ENCODE assay signal across 8 mouse cellular contexts in genomic region chr2:180657394-180658013, GRCm38 (mm10). TPM values are rescaled to one million over a fixed set of nuclear protein-coding genes. Genes with fewer than 3 reads are reported as not detected.
DNase-seq lines count a peak whose midpoint lies in the region; ATAC-seq and TF ChIP-seq lines count a peak whose summit lies in the region.

No protein-coding gene starts in this region.

- H3K4me2 ChIP-seq in CH12.LX (ENCODE audit: insufficient read depth, low read depth, poor library complexity, severe bottlenecking), result no peak overlapping the region
- no peak overlapping the region for H3K4me2 ChIP-seq in liver, embryonic 16.5 days (ENCODE audit: low read depth, low read length)
- H3K4me2 ChIP-seq in neural tube, embryonic 15.5 days, result no peak overlapping the region

- no peaks in the 10 kb centered on the region for H3K27me3 ChIP-seq in CH12.LX (replicated peaks)
- H3K27me3 ChIP-seq in heart, embryonic 10.5 days (ENCODE audit: insufficient read depth, poor library complexity, severe bottlenecking), result 0 out of 2 replicates have a peak, but pooled peaks cover 6% of the 10 kb centered on the region
- H3K27me3 ChIP-seq in liver, embryonic 16.5 days (ENCODE audit: control insufficient read depth, insufficient read depth, low read depth, low read length), result no peaks in the 10 kb centered on the region; the same call in 1 of the 2 replicates
- no peaks in the 10 kb centered on the region for H3K27me3 ChIP-seq in neural tube, embryonic 15.5 days (replicated peaks)
- no peaks in the 10 kb centered on the region for H3K27me3 ChIP-seq in thymus, adult 2 months (ENCODE audit: control insufficient read depth, insufficient read depth, low read length)

- ATAC-seq in liver, embryonic 16.5 days (ENCODE audit: low read depth), result peak; percentile 69
- peak; percentile 78 for ATAC-seq in neural tube, embryonic 15.5 days (ENCODE audit: low FRiP score)

- dilution Hi-C loops in CH12.LX (cut with MboI; ENCODE audit: extremely low pct_ligation_motif_present, extremely low pct_unique_long_range_greater_than_20kb, low sequenced_read_pairs), result no loop called here

- peaks cover 23 to 40% of the 10 kb centered on the region in 2 experiments for H3K36me3 ChIP-seq in CH12.LX (replicated peaks in 1 of 2; ENCODE audit: control insufficient read depth in 1 of 2, insufficient read depth in 1 of 2, low read length in 1 of 2)
- peaks cover 25% of the 10 kb centered on the region for H3K36me3 ChIP-seq in heart, embryonic 10.5 days
- peaks cover 15% of the 10 kb centered on the region for H3K36me3 ChIP-seq in liver, embryonic 16.5 days (ENCODE audit: control insufficient read depth, insufficient read depth)
- peaks cover 16% of the 10 kb centered on the region for H3K36me3 ChIP-seq in neural tube, embryonic 15.5 days
- peaks cover 9% of the 10 kb centered on the region; the same call in 1 of the 2 replicates for H3K36me3 ChIP-seq in thymus, adult 2 months (ENCODE audit: control insufficient read depth, insufficient read depth, low read length)

- TF ChIP-seq EP300 in CH12.LX (IDR thresholded peaks at IDR 0.05; ENCODE audit: low read length), result no peak

- no peaks in the 10 kb centered on the region for H3K9me3 ChIP-seq in CH12.LX (replicated peaks; ENCODE audit: low read length)
- no peaks in the 10 kb centered on the region for H3K9me3 ChIP-seq in heart, embryonic 10.5 days
- H3K9me3 ChIP-seq in liver, embryonic 16.5 days (replicated peaks; ENCODE audit: control insufficient read depth, low read length), result no peaks in the 10 kb centered on the region
- no peaks in the 10 kb centered on the region for H3K9me3 ChIP-seq in neural tube, embryonic 15.5 days (replicated peaks)

- TF ChIP-seq RAD21 in CH12.LX (IDR thresholded peaks at IDR 0.05; ENCODE audit: low read depth, low read length), result peak; percentile 56

- no peak overlapping the region for H3K4me3 ChIP-seq in CH12.LX (replicated peaks in 1 of 3; ENCODE audit: low read depth in 2 of 3, low read length in 2 of 3, poor library complexity in 1 of 3)
- H3K4me3 ChIP-seq in embryonic fibroblast, embryonic 13.5 days (ENCODE audit: insufficient read depth, low read length), result no peak overlapping the region
- H3K4me3 ChIP-seq in heart, embryonic 10.5 days, result no peak overlapping the region
- no peak overlapping the region for H3K4me3 ChIP-seq in liver, embryonic 16.5 days (ENCODE audit: low read depth, low read length)
- H3K4me3 ChIP-seq in neural tube, embryonic 15.5 days (replicated peaks), result no peak overlapping the region
- no peak overlapping the region for H3K4me3 ChIP-seq in thymus, adult 2 months (ENCODE audit: control insufficient read depth, insufficient read depth, low read length)

- peaks cover 0 to 3% of the 10 kb centered on the region in 2 experiments; a peak in 1 of 4 replicates for H3K4me1 ChIP-seq in CH12.LX (ENCODE audit: control insufficient read depth in 1 of 2, insufficient read depth in 2 of 2)
- H3K4me1 ChIP-seq in embryonic fibroblast, embryonic 13.5 days (ENCODE audit: control insufficient read depth, insufficient read depth, low read length), result no peaks in the 10 kb centered on the region
- peaks cover 15% of the 10 kb centered on the region for H3K4me1 ChIP-seq in heart, embryonic 10.5 days
- no peaks in the 10 kb centered on the region; the same call in 1 of the 2 replicates for H3K4me1 ChIP-seq in liver, embryonic 16.5 days (ENCODE audit: control insufficient read depth, low read depth, low read length)
- H3K4me1 ChIP-seq in neural tube, embryonic 15.5 days, result peaks cover 9% of the 10 kb centered on the region
- no peaks in the 10 kb centered on the region for H3K4me1 ChIP-seq in thymus, adult 2 months (replicated peaks; ENCODE audit: control insufficient read depth, insufficient read depth, low read length)

- no peaks in the 10 kb centered on the region for H3K79me2 ChIP-seq in CH12.LX (replicated peaks; ENCODE audit: control insufficient read depth, extremely low read depth, insufficient read depth, poor library complexity, severe bottlenecking)

- in situ Hi-C loops in CH12.LX (cut with MboI; ENCODE audit: low pct_ligation_motif_present, low pct_unique_long_range_greater_than_20kb, low sequenced_read_pairs), result no loop called here

- peak; percentile 84 to 85 for TF ChIP-seq CTCF in CH12.LX (conservative IDR thresholded peaks at IDR 0.05 in 1 of 2, IDR thresholded peaks at IDR 0.05 in 1 of 2; ENCODE audit: low read depth in 2 of 2, low read length in 2 of 2)
- TF ChIP-seq CTCF in embryonic fibroblast, embryonic 13.5 days (IDR thresholded peaks at IDR 0.05; ENCODE audit: borderline replicate concordance, insufficient read depth, low read length), result peak; percentile 72; the same call in 1 of the 2 replicates
- TF ChIP-seq CTCF in thymus, adult 2 months (IDR thresholded peaks at IDR 0.05; ENCODE audit: borderline replicate concordance, control insufficient read depth, extremely low read depth, insufficient read depth, low read length, poor library complexity), result no peak

- WGBS in heart, embryonic 10.5 days, result 70% methylated on average over 4 of the region's 4 CpGs
- WGBS in liver, embryonic 16.5 days (ENCODE audit: insufficient replicate concordance), result 70% methylated on average over 4 of the region's 4 CpGs
- WGBS in neural tube, embryonic 15.5 days, result 76% methylated on average over 4 of the region's 4 CpGs
- WGBS in thymus, adult 2 months, result 85% methylated on average over 4 of the region's 4 CpGs

- no peak overlapping the region for H3K27ac ChIP-seq in CH12.LX (ENCODE audit: insufficient read depth, low read depth)
- H3K27ac ChIP-seq in embryonic fibroblast, embryonic 13.5 days (ENCODE audit: insufficient read depth, low read length), result no peak overlapping the region
- H3K27ac ChIP-seq in heart, embryonic 10.5 days, result no peak overlapping the region
- no peak overlapping the region for H3K27ac ChIP-seq in liver, embryonic 16.5 days (ENCODE audit: low read length)
- no peak overlapping the region for H3K27ac ChIP-seq in neural tube, embryonic 15.5 days (replicated peaks)
- no peak overlapping the region for H3K27ac ChIP-seq in thymus, adult 2 months (ENCODE audit: control insufficient read depth, insufficient read depth, low read length)

- TF ChIP-seq POLR2A in CH12.LX (IDR thresholded peaks at IDR 0.05; ENCODE audit: low read depth, low read length), result no peak
- no peak for TF ChIP-seq POLR2A in embryonic fibroblast, embryonic 13.5 days (IDR thresholded peaks at IDR 0.05; ENCODE audit: low read depth, low read length)
- no peak for TF ChIP-seq POLR2A in thymus, adult 2 months (IDR thresholded peaks at IDR 0.05; ENCODE audit: control insufficient read depth, extremely low read depth, insufficient read depth, low read length, poor library complexity)

- H3K9ac ChIP-seq in CH12.LX (ENCODE audit: insufficient read depth, low read depth), result no peak overlapping the region
- H3K9ac ChIP-seq in liver, embryonic 16.5 days (ENCODE audit: low read depth, low read length), result no peak overlapping the region
- no peak overlapping the region for H3K9ac ChIP-seq in neural tube, embryonic 15.5 days (replicated peaks)

- DNase-seq in CH12.LX (ENCODE audit: extremely low read depth), result peak; percentile 82
- DNase-seq in adrenal gland, postnatal 25 days, result peak; percentile 65
- DNase-seq in heart, embryonic 10.5 days (ENCODE audit: low spot score), result peak; percentile 79
- peak; percentile 78 to 85 for DNase-seq in kidney, postnatal 4 days
- DNase-seq in thymus, adult 2 months, result peak; percentile 66

RNA-seq across cellular contexts. Expression of gene Tcfl5, which starts 15.0 kb away (rescaled TPM):
- not detected in 2 replicates for total RNA-seq in CH12.LX (2012; rRNA removed)
- total RNA-seq in CH12.LX (2014; rRNA removed), result not detected in 2 replicates
- not detected in 2 replicates for polyA plus RNA-seq in CH12.LX (2012; ENCODE audit: insufficient read length, low read depth)
- total RNA-seq in adrenal gland, postnatal 25 days (2021), result not detected in 2 replicates
- 10.8 and 11.6 TPM in 2 replicates for polyA plus RNA-seq in embryonic fibroblast, embryonic 13.5 days (2011; ENCODE audit: insufficient read length, low read depth, missing spikeins)
- polyA plus RNA-seq in heart, embryonic 10.5 days (2016; fragmentation: Nextera tagmentation; extraction: Ambion mirVana), result 0.06 and 0.20 TPM in 2 replicates
- polyA plus RNA-seq in liver, embryonic 16.5 days (2015; fragmentation: Nextera tagmentation; extraction: Ambion mirVana), result 0.07 TPM in 1 of 2 replicates, not detected in the other
- polyA plus RNA-seq in neural tube, embryonic 15.5 days (2015; fragmentation: Nextera tagmentation; extraction: Ambion mirVana), result 0.37 and 0.77 TPM in 2 replicates
- polyA plus RNA-seq in thymus, adult 2 months (2012; rRNA removed), result 0.09 TPM in 1 of 2 replicates, not detected in the other

RNA-seq across cellular contexts. Expression of gene Dido1, which starts 52.3 kb away (rescaled TPM):
- total RNA-seq in CH12.LX (2012; rRNA removed) (24.9 and 30.0 TPM in 2 replicates), CH12.LX (2014; rRNA removed) (15.5 and 16.4 TPM in 2 replicates)
- polyA plus RNA-seq in CH12.LX (2012; ENCODE audit: insufficient read length, low read depth), result 25.0 and 25.8 TPM in 2 replicates
- 49.8 and 53.0 TPM in 2 replicates for total RNA-seq in adrenal gland, postnatal 25 days (2021)
- 29.3 and 31.3 TPM in 2 replicates for polyA plus RNA-seq in embryonic fibroblast, embryonic 13.5 days (2011; ENCODE audit: insufficient read length, low read depth, missing spikeins)
- polyA plus RNA-seq in heart, embryonic 10.5 days (2016; fragmentation: Nextera tagmentation; extraction: Ambion mirVana), result 23.8 and 26.0 TPM in 2 replicates
- polyA plus RNA-seq in liver, embryonic 16.5 days (2015; fragmentation: Nextera tagmentation; extraction: Ambion mirVana), result 12.6 and 12.9 TPM in 2 replicates
- 21.4 and 23.1 TPM in 2 replicates for polyA plus RNA-seq in neural tube, embryonic 15.5 days (2015; fragmentation: Nextera tagmentation; extraction: Ambion mirVana)
- polyA plus RNA-seq in thymus, adult 2 months (2012; rRNA removed), result 40.7 and 42.2 TPM in 2 replicates

RNA-seq across cellular contexts. Expression of gene Gid8, which starts 52.4 kb away (rescaled TPM):
- total RNA-seq in CH12.LX (2012; rRNA removed), result 15.6 and 21.7 TPM in 2 replicates
- total RNA-seq in CH12.LX (2014; rRNA removed), result 32.1 and 32.5 TPM in 2 replicates
- polyA plus RNA-seq in CH12.LX (2012; ENCODE audit: insufficient read length, low read depth), result 44.1 and 45.4 TPM in 2 replicates
- total RNA-seq in adrenal gland, postnatal 25 days (2021), result 63.0 and 72.3 TPM in 2 replicates
- polyA plus RNA-seq in embryonic fibroblast, embryonic 13.5 days (2011; ENCODE audit: insufficient read length, low read depth, missing spikeins), result 58.0 and 71.8 TPM in 2 replicates
- polyA plus RNA-seq in heart, embryonic 10.5 days (2016; fragmentation: Nextera tagmentation; extraction: Ambion mirVana), result 44.6 and 50.3 TPM in 2 replicates
- polyA plus RNA-seq in liver, embryonic 16.5 days (2015; fragmentation: Nextera tagmentation; extraction: Ambion mirVana), result 101 and 112 TPM in 2 replicates
- polyA plus RNA-seq in neural tube, embryonic 15.5 days (2015; fragmentation: Nextera tagmentation; extraction: Ambion mirVana), result 54.9 and 57.5 TPM in 2 replicates
- 34.9 and 35.5 TPM in 2 replicates for polyA plus RNA-seq in thymus, adult 2 months (2012; rRNA removed)

RNA-seq across cellular contexts. Expression of gene Col9a3, which starts 59.9 kb away (rescaled TPM):
- total RNA-seq in CH12.LX (2012; rRNA removed) (1.9 and 2.0 TPM in 2 replicates), CH12.LX (2014; rRNA removed) (0.56 and 0.57 TPM in 2 replicates)
- polyA plus RNA-seq in CH12.LX (2012; ENCODE audit: insufficient read length, low read depth), result 0.87 and 2.1 TPM in 2 replicates
- total RNA-seq in adrenal gland, postnatal 25 days (2021), result 0.70 and 1.0 TPM in 2 replicates
- 1.0 and 2.5 TPM in 2 replicates for polyA plus RNA-seq in embryonic fibroblast, embryonic 13.5 days (2011; ENCODE audit: insufficient read length, low read depth, missing spikeins)
- polyA plus RNA-seq in heart, embryonic 10.5 days (2016; fragmentation: Nextera tagmentation; extraction: Ambion mirVana), result 19.7 and 19.9 TPM in 2 replicates
- 0.78 and 1.3 TPM in 2 replicates for polyA plus RNA-seq in liver, embryonic 16.5 days (2015; fragmentation: Nextera tagmentation; extraction: Ambion mirVana)
- 62.1 and 90.3 TPM in 2 replicates for polyA plus RNA-seq in neural tube, embryonic 15.5 days (2015; fragmentation: Nextera tagmentation; extraction: Ambion mirVana)
- 4.4 and 4.8 TPM in 2 replicates for polyA plus RNA-seq in thymus, adult 2 months (2012; rRNA removed)
